Mouse (Mus musculus): ENCODE measurements around the gene Habp4.

DNA sequence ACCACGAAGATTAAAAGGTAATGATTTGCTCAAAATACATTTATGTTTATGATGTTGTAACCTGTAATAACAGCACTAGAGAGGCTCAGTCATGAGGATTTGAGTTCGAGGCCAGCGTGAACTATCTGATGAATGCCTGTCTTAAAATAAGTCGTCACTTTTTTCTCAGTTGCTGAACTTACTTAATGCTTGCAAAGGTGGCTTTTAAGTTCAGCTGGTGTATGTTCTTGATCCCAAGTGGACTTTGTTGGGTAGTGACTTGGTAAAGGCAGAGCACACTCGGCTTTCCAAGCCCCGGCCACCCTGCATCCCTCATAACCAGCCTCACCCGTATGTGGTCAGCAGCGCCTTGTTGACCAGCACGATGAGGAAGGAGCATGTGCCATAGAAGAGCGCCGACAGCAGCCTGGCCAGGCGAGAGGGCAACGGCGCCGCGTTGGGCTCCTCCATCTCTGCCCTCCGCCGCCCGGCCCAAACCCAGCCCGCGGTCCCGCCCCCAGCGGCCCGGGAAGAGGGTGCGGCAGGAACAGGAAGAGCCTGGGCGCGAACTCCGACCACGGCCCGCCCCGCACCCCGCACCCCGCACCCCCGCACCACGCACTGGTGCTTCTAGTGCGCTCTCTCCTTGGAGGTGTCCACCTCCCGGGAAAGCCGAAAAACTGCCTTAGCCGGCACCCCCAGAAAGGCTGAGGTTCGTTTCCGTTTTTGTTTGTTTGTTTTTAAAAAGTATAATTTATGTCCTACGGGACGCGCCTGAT, 32.6 kb upstream of the Habp4 start, which contains the start of gene Slc35d2:
- TF ChIP-seq CTCF (IDR thresholded peaks at IDR 0.05; ENCODE audit: control insufficient read depth, insufficient read depth, insufficient replicate concordance, low read depth, low read length) (no peak), POLR2A (IDR thresholded peaks at IDR 0.05; ENCODE audit: control insufficient read depth, low read depth, low read length) (no peak)

Measured in testis, adult 2 months (tissue).